Mouse (Mus musculus) lung, embryonic 16.5 days (tissue): ENCODE data around the gene Msh6. TPM values are rescaled to one million over a fixed set of nuclear protein-coding genes. Genes with fewer than 3 reads are reported as not detected.
"Not testable (repeated sequence)": the region's sequence is repeated elsewhere in the genome, so short reads cannot be mapped to it uniquely, and the experiment has no call there.

Source experiments
- ATAC-seq: fragments of 200-750 bp; cut with Nextera tagmentation; 2 replicates; pipeline ENCODE4 v1.8.0; 2017; ENCODE audit warnings: low read depth, mild to moderate bottlenecking, moderate library complexity
- H3K27ac ChIP-seq: fragments of 300-500 bp; sonication (generic); 2 replicates; pipeline ENCODE4 v1.5.1; 2014; ENCODE audit warnings: mild to moderate bottlenecking, control low read depth, low read length
- H3K27me3 ChIP-seq: fragments of 300-500 bp; sonication (generic); 2 replicates; pipeline ENCODE4 v1.6.1; 2014; ENCODE audit warnings: low read depth, low read length, mixed read lengths; ENCODE audit not compliant: control insufficient read depth, insufficient read depth
- H3K36me3 ChIP-seq: fragments of 300-500 bp; sonication (generic); 2 replicates; pipeline ENCODE4 v1.6.1; 2014; ENCODE audit warnings: low read length; ENCODE audit not compliant: control insufficient read depth, insufficient read depth
- H3K4me1 ChIP-seq: fragments of 300-500 bp; sonication (generic); replicated peaks from 2 replicates; pipeline ENCODE4 v1.6.1; 2014; ENCODE audit warnings: low read length, mixed read lengths; ENCODE audit not compliant: control insufficient read depth, insufficient read depth
- H3K4me2 ChIP-seq: fragments of 300-500 bp; sonication (generic); 2 replicates; pipeline ENCODE4 v1.6.1; 2014; ENCODE audit warnings: low read depth, low read length, control low read depth
- H3K4me3 ChIP-seq: fragments of 300-500 bp; sonication (generic); 2 replicates; pipeline ENCODE4 v1.5.1; 2014; ENCODE audit warnings: mild to moderate bottlenecking, low read length, control low read depth
- H3K9ac ChIP-seq: fragments of 300-500 bp; sonication (generic); 2 replicates; pipeline ENCODE4 v1.6.1; 2014; ENCODE audit warnings: low read length, control low read depth
- H3K9me3 ChIP-seq: fragments of 300-500 bp; sonication (generic); 2 replicates; pipeline ENCODE4 v1.6.1; 2016; ENCODE audit warnings: low read length; ENCODE audit not compliant: control insufficient read depth
- WGBS: fragments of 180-500 bp; shearing (Covaris S2); extraction: QIAGEN DNeasy Blood & Tissue Kit; methylation state at CpG from one replicate; pipeline ENCODE4 v1.1.7; 2014; 5-methylcytosine and 5-hydroxymethylcytosine counted together
- polyA plus RNA-seq: library from polyadenylated mRNA; unstranded; fragments of >200 nt; fragmentation: Nextera tagmentation; extraction: Ambion mirVana; gene quantifications from 2 replicates; pipeline ENCODE4 v1.2.1, GENCODE M21; 2015

Gene Msh6
- polyA plus RNA-seq, 1 experiment from 2014 or later = 44.8 TPM

GRCm38 (mm10) chr17:87959931-87960330 lies 14.9 kb upstream of the Msh6 start:
- H3K27me3 ChIP-seq, H3K9ac ChIP-seq, H3K4me2 ChIP-seq, H3K4me1 ChIP-seq, H3K27ac ChIP-seq, H3K9me3 ChIP-seq, H3K4me3 ChIP-seq, H3K36me3 ChIP-seq, ATAC-seq: not testable (repeated sequence)
- 65% methylated on average over 5 of the region's 5 CpGs for WGBS

GRCm38 (mm10) chr17:87963081-87964075 lies 11.5 kb upstream of the Msh6 start:
- H3K4me3 ChIP-seq = no peak overlapping the region
- H3K9me3 ChIP-seq = no peaks in the 10 kb centered on the region
- no peak overlapping the region for H3K9ac ChIP-seq
- WGBS = 88% methylated on average over 13 of the region's 14 CpGs
- no peaks in the 10 kb centered on the region for H3K36me3 ChIP-seq
- no peak for ATAC-seq
- no peaks in the 10 kb centered on the region for H3K27me3 ChIP-seq
- no peaks in the 10 kb centered on the region for H3K4me1 ChIP-seq
- no peak overlapping the region for H3K27ac ChIP-seq
- H3K4me2 ChIP-seq = no peak overlapping the region

- not testable (repeated sequence) for H3K4me2 ChIP-seq, H3K27me3 ChIP-seq, H3K36me3 ChIP-seq, H3K27ac ChIP-seq, H3K4me1 ChIP-seq, H3K9ac ChIP-seq, H3K4me3 ChIP-seq, H3K9me3 ChIP-seq
- peak; percentile 83 for ATAC-seq
- 22% methylated on average over 6 of the region's 8 CpGs for WGBS
Observed at GRCm38 (mm10) chr17:87968483-87968926, 6.4 kb upstream of the Msh6 start.

DNA sequence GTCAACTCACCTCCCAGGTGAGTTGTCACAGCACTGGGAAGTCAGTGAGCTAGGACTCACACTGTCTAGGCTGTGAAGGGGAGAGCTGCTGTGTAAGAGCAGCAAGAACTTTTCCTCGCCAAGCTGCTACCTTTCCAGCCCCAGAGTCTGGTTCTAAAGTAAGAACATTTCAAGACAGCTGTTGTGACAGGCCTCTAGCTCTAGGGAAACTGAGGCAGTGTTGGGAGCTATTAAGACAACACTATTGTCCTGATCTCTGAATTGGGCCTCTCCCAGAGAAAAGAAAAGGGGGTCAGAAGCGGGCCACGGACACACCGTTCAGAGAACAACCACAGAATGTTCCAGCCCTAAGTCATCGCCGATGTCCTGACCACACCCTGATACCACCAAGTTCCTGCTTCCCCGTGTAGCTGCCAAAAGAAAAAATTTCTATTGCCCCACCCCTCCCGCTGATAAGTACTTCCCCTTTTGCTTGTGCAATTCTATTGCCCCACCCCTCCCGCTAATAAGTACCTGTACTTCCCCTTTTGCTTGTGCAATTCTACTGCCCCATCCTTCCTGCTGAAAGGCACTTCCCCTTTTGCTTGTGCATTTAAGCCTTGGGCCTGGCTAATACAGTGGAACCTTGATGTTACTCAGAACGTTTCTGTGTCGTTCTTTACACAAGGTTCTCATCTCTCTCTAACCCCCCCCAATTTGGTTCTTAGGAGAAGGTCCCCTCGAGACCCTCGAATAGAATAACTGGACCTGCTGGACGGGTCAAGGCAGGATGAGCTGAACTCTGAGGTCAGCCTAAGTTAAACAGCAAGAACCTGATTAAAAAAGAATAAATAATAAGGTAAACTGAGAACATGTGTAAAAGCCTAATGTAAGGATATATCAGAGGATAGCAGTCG lies 2.9 kb upstream of the Msh6 start:
- H3K9me3 ChIP-seq, H3K4me2 ChIP-seq, H3K9ac ChIP-seq, H3K4me3 ChIP-seq, H3K4me1 ChIP-seq, H3K27ac ChIP-seq, ATAC-seq, H3K27me3 ChIP-seq, H3K36me3 ChIP-seq: not testable (repeated sequence)
- WGBS = 77% methylated on average over 15 of the region's 15 CpGs

- no peak overlapping the region for H3K9ac ChIP-seq
- H3K27me3 ChIP-seq = no peaks in the 10 kb centered on the region
- no peaks in the 10 kb centered on the region for H3K9me3 ChIP-seq
- ATAC-seq = no peak
- H3K4me3 ChIP-seq = no peak overlapping the region
- no peak overlapping the region for H3K4me2 ChIP-seq
- 51% methylated on average over 5 of the region's 5 CpGs for WGBS
- no peak overlapping the region for H3K27ac ChIP-seq
- peaks cover 9% of the 10 kb centered on the region for H3K4me1 ChIP-seq
- peaks cover 5% of the 10 kb centered on the region; the same call in 1 of the 2 replicates for H3K36me3 ChIP-seq
Observed at GRCm38 (mm10) chr17:87972856-87973255, 2.0 kb upstream of the Msh6 start.

DNA sequence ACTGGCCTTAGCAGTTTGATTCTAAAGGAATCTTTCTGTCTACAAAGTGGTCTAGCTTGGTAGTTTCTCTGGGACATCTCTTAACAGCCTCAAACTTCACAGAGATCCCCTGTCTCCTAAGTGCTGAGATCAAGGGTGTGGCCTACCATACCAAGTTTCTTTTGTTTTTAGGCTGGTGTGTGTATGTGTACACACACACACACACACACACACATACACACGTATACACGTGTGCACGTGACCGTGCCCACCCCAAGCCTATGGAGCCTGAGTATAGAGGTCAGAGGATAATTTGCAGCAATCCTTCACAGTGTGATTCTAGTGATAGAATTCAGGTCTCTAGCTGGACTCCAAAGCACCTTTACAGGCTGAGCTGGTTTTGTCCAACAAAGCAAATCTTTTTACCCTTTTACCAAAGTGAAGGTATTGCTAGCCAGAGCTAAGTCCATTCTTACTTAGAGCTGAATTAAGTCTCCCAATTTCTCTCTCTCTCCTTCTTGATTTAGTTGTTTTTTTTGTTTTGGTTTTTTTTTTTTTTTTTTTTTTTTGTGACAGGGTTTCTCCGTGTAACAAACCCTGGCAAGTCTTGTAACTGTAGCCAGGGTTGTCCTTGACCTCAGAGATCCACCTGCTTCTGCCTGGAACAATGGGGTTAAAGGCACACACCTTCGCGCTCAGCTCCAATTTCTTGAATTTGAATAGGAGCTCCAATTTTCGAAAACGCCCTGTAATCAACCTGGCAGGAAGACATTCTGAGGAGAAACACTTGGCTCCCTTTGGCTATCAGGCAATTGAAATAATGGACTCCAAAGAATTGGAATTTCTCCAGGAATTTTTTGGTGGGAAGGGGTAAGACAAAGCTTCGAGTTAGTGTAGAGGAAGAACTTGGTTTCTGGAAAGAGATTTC lies 1.3 kb upstream of the Msh6 start:
- no peak for ATAC-seq
- H3K9ac ChIP-seq = no peak overlapping the region
- no peaks in the 10 kb centered on the region for H3K27me3 ChIP-seq
- no peak overlapping the region for H3K27ac ChIP-seq
- peaks cover 5% of the 10 kb centered on the region; the same call in 1 of the 2 replicates for H3K36me3 ChIP-seq
- no peak overlapping the region; the same call in 1 of the 2 replicates for H3K4me3 ChIP-seq
- peaks cover 9% of the 10 kb centered on the region for H3K4me1 ChIP-seq
- WGBS = 60% methylated on average over 10 of the region's 10 CpGs
- H3K9me3 ChIP-seq = no peaks in the 10 kb centered on the region
- peak overlapping the region; percentile 69 for H3K4me2 ChIP-seq

DNA sequence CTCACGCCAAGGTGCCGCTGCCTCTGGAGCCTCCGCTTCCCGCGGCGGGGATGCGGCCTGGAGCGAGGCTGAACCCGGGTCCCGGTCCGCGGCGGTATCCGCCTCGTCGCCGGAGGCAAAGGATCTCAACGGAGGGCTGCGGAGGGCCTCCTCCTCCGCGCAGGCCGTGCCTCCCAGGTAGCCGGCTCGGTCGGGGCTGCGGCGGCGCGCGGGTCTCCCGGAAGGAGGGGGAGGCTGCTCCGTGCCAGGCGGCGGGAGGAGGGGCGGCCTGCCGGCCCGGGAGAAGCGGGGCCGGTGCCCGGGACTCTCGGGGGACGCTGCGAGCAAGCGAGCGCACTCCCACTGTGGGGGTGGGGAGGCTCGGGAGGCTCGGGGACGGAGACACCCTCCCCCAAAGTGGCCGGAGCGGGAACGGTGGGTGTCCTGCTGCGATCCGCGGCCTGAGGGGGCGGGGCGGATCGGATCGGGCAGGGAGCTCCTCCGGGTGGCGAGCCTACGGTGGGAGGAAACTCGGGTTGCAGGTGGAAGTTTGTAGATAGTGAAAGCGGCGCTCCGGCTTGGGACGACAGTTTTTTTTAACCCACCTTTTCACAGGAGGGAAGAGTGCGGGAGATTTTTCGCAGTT lies 479 bp downstream of the Msh6 start:
- H3K4me2 ChIP-seq = peak overlapping the region; percentile 71
- H3K27me3 ChIP-seq = no peaks in the 10 kb centered on the region
- H3K4me1 ChIP-seq = peaks cover 13% of the 10 kb centered on the region
- WGBS = under 1% methylated on average over 58 of the region's 68 CpGs
- peak; percentile 70 for ATAC-seq
- peaks cover 5% of the 10 kb centered on the region; the same call in 1 of the 2 replicates for H3K36me3 ChIP-seq
- peak overlapping the region; percentile 73 for H3K4me3 ChIP-seq
- H3K27ac ChIP-seq = peak overlapping the region; percentile 88
- no peaks in the 10 kb centered on the region for H3K9me3 ChIP-seq
- H3K9ac ChIP-seq = peak overlapping the region; percentile 87

GRCm38 (mm10) chr17:87976154-87976806 lies 1.4 kb downstream of the Msh6 start:
- no peak for ATAC-seq
- peak overlapping the region; percentile 73 for H3K4me3 ChIP-seq
- peaks cover 8% of the 10 kb centered on the region for H3K36me3 ChIP-seq
- peaks cover 13% of the 10 kb centered on the region for H3K4me1 ChIP-seq
- H3K9ac ChIP-seq = peak overlapping the region; percentile 87
- H3K9me3 ChIP-seq = no peaks in the 10 kb centered on the region
- H3K4me2 ChIP-seq = peak overlapping the region; percentile 71
- 68% methylated on average over 9 of the region's 9 CpGs for WGBS
- H3K27ac ChIP-seq = no peak overlapping the region
- H3K27me3 ChIP-seq = no peaks in the 10 kb centered on the region
